Mouse (Mus musculus): ENCODE results near the gene Lcn2.

- TF ChIP-seq CTCF (conservative IDR thresholded peaks at IDR 0.05; ENCODE audit: low read length) (no peak), POU5F1 (IDR thresholded peaks at IDR 0.05; ENCODE audit: borderline replicate concordance, low read length) (no peak), NANOG (IDR thresholded peaks at IDR 0.05; ENCODE audit: borderline replicate concordance, low read length) (no peak)
Observed at GRCm38 (mm10) chr2:32363376-32364106, 24.5 kb downstream of the Lcn2 start.
